ENCODE assay signal across 8 mouse cellular contexts in the genomic region with DNA sequence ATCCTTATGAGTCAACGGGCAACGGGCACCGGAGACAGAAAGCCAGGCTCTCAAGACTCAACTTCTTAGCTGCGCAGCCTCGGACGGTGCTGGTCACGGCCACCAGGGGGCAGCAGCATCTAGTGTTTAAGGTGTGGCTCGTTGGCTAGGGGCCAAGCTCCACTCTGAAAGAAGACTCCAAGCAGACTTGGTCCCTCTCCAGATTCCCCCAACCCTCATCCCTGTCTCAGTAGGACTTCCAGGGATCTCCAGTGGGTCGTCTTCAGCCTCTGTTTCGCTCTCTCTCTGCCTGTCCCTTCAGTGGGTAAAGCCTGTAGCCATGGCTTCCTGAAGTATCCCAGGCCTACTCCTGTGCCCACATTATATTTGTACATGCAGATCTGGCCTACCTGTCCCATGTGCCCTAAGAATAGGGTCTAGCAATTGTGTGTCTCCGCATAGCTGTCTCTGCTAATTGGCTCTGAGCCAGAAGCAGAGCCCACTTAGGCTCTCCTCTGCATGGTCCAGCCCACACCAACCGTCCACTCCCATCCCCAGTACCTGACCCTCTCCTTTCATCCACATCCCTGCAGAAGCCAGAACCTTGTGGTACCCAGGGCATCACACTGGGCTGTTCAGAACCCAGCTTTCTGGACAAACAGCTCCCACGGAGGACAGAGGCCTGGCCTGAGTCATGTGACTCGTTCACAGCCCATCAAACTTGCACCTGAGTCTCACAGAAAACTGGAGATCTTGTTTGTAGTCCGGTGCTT. TPM values are rescaled to one million over a fixed set of nuclear protein-coding genes. Genes with fewer than 3 reads are reported as not detected.
DNase-seq lines count a peak whose midpoint lies in the region; ATAC-seq lines count a peak whose summit lies in the region.

No protein-coding gene starts in this region.

- no peak overlapping the region for H3K4me3 ChIP-seq in hindbrain, embryonic 15.5 days

- H3K4me1 ChIP-seq in hindbrain, embryonic 15.5 days (replicated peaks) = peaks cover 19% of the 10 kb centered on the region

- peaks cover 18% of the 10 kb centered on the region for H3K36me3 ChIP-seq in hindbrain, embryonic 15.5 days

- no peak overlapping the region for H3K27ac ChIP-seq in hindbrain, embryonic 15.5 days (replicated peaks)

- H3K9me3 ChIP-seq in hindbrain, embryonic 15.5 days = no peaks in the 10 kb centered on the region

- no peak overlapping the region for H3K9ac ChIP-seq in hindbrain, embryonic 15.5 days

- H3K27me3 ChIP-seq in hindbrain, embryonic 15.5 days = no peaks in the 10 kb centered on the region

- peak; percentile 79 for DNase-seq in T-cell, adult 2 months (ENCODE audit: low spot score)
- peak; percentile 96 to 99 for DNase-seq in cerebellum, postnatal 10 days
- peak; percentile 88 for DNase-seq in gastrocnemius, adult 18-20 months (ENCODE audit: low spot score)
- DNase-seq in left cerebral cortex, adult 11 months (ENCODE audit: low spot score) = peak; percentile 80
- DNase-seq in lung, postnatal 4 days = peak; percentile 84 to 91
- DNase-seq in right cerebral cortex, adult 18-20 months = peak; percentile 82
- DNase-seq in urinary bladder, adult 18-20 months (ENCODE audit: low spot score in 2 of 2) = peak; percentile 80 to 90

- peak; percentile 12; the same call in 1 of the 2 replicates for ATAC-seq in hindbrain, embryonic 15.5 days (ENCODE audit: low FRiP score, low read depth)

- H3K4me2 ChIP-seq in hindbrain, embryonic 15.5 days = no peak overlapping the region

- 33% methylated on average over 15 of the region's 15 CpGs for WGBS in hindbrain, embryonic 15.5 days

RNA-seq across cellular contexts. Expression of a gene that starts 9.8 kb away (rescaled TPM):
- 100 to 1,000 TPM; 113 to 121 TPM for total RNA-seq in gastrocnemius, adult 18-20 months (2021)
- 132 and 134 TPM in 2 replicates for polyA plus RNA-seq in hindbrain, embryonic 15.5 days (2015; fragmentation: Nextera tagmentation; extraction: Ambion mirVana)
